Mouse (Mus musculus): ENCODE measurements around the gene Ccdc43. TPM values are rescaled to one million over a fixed set of nuclear protein-coding genes. Genes with fewer than 3 reads are reported as not detected.
A peak's percentile ranks its signal among the peaks of the same experiment; 100 is the strongest.
"Not testable (repeated sequence)": the region's sequence is repeated elsewhere in the genome, so short reads cannot be mapped to it uniquely, and the experiment has no call there.

Gene Ccdc43
- total and polyA plus RNA-seq, 3 experiments: 43.4 to 56.4 (median 53.4) TPM

DNA sequence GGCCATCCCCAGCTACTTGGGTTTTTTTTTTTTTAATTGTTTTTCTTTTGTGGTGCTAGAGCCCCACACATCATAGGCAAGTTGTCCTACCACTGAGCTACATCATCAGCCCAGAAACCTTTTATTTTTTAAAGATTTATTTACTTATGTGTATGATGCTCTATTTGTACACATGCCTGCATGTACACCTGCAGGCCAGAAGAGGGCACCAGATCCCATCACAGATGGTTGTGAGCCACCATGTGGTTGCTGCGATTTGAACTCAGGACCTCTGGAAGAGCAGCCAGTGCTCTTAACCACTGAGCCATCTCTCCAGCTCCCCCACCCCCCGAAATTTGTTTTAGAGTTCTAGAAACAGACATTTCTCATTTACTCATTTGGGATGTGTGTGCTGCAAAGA, 17.0 kb upstream of the Ccdc43 start:
- dilution Hi-C loops (cut with MboI; ENCODE audit: extremely low pct_ligation_motif_present, extremely low pct_unique_long_range_greater_than_20kb, low sequenced_read_pairs); H3K9ac ChIP-seq (ENCODE audit: insufficient read depth, low read depth); H3K4me3 ChIP-seq (replicated peaks in 1 of 3; ENCODE audit: low read depth in 2 of 3, low read length in 2 of 3, poor library complexity in 1 of 3); DNase-seq (ENCODE audit: extremely low read depth); H3K4me2 ChIP-seq (ENCODE audit: insufficient read depth, low read depth, poor library complexity, severe bottlenecking); H3K27ac ChIP-seq (ENCODE audit: insufficient read depth, low read depth); in situ Hi-C loops (cut with MboI; ENCODE audit: low pct_ligation_motif_present, low pct_unique_long_range_greater_than_20kb, low sequenced_read_pairs); H3K4me1 ChIP-seq (ENCODE audit: control insufficient read depth in 1 of 2, insufficient read depth in 2 of 2); H3K79me2 ChIP-seq (replicated peaks; ENCODE audit: control insufficient read depth, extremely low read depth, insufficient read depth, poor library complexity, severe bottlenecking); H3K36me3 ChIP-seq (replicated peaks in 1 of 2; ENCODE audit: control insufficient read depth in 1 of 2, insufficient read depth in 1 of 2, low read length in 1 of 2): not testable (repeated sequence)
- Histone ChIP-seq H3K27me3 (replicated peaks) (peaks cover 49% of the 10 kb centered on the region), H3K9me3 (replicated peaks; ENCODE audit: low read length) (peaks cover 37% of the 10 kb centered on the region)
- peak in 1 of 2 experiments; percentile 38; a peak in 2 of 4 replicates for TF ChIP-seq CTCF (conservative IDR thresholded peaks at IDR 0.05 in 1 of 2, IDR thresholded peaks at IDR 0.05 in 1 of 2; ENCODE audit: low read depth in 2 of 2, low read length in 2 of 2)

- no peak for TF ChIP-seq NRF1 (IDR thresholded peaks at IDR 0.05; ENCODE audit: low read depth, low read length)
- no peak for TF ChIP-seq POLR2A (IDR thresholded peaks at IDR 0.05; ENCODE audit: low read depth, low read length)
- TF ChIP-seq RCOR1 (conservative IDR thresholded peaks at IDR 0.05; ENCODE audit: low read depth, low read length): no peak
- no peak for TF ChIP-seq TBP (conservative IDR thresholded peaks at IDR 0.05; ENCODE audit: low read depth, low read length)
- TF ChIP-seq NELFE (IDR thresholded peaks at IDR 0.05; ENCODE audit: low read depth, low read length): no peak
- TF ChIP-seq CHD2 (IDR thresholded peaks at IDR 0.05; ENCODE audit: low read length): no peak
- no peak for TF ChIP-seq CHD1 (IDR thresholded peaks at IDR 0.05; ENCODE audit: low read depth, low read length)
- TF ChIP-seq MEF2A (IDR thresholded peaks at IDR 0.05; ENCODE audit: borderline replicate concordance, low read depth, low read length): no peak
- no peak for TF ChIP-seq TCF12 (IDR thresholded peaks at IDR 0.05; ENCODE audit: low read depth, low read length)
- no peak for TF ChIP-seq JUND (conservative IDR thresholded peaks at IDR 0.05; ENCODE audit: low read depth, low read length)
- no peak for TF ChIP-seq KAT2A (IDR thresholded peaks at IDR 0.05; ENCODE audit: insufficient replicate concordance, low read length)
- no peak for TF ChIP-seq GABPA (IDR thresholded peaks at IDR 0.05; ENCODE audit: insufficient replicate concordance, low read depth, low read length)
- H3K4me2 ChIP-seq (ENCODE audit: insufficient read depth, low read depth, poor library complexity, severe bottlenecking): no peak overlapping the region
- no peak overlapping the region for H3K4me3 ChIP-seq (replicated peaks in 1 of 3; ENCODE audit: low read depth in 2 of 3, low read length in 2 of 3, poor library complexity in 1 of 3)
- dilution Hi-C loops (cut with MboI; ENCODE audit: extremely low pct_ligation_motif_present, extremely low pct_unique_long_range_greater_than_20kb, low sequenced_read_pairs): no loop called here
- H3K79me2 ChIP-seq (replicated peaks; ENCODE audit: control insufficient read depth, extremely low read depth, insufficient read depth, poor library complexity, severe bottlenecking): no peaks in the 10 kb centered on the region
- H3K4me1 ChIP-seq (ENCODE audit: control insufficient read depth in 1 of 2, insufficient read depth in 2 of 2): no peaks in the 10 kb centered on the region
- H3K27ac ChIP-seq (ENCODE audit: insufficient read depth, low read depth): no peak overlapping the region
- no peak overlapping the region for H3K9ac ChIP-seq (ENCODE audit: insufficient read depth, low read depth)
- DNase-seq (ENCODE audit: extremely low read depth): no peak
- peaks cover 47% of the 10 kb centered on the region for H3K27me3 ChIP-seq (replicated peaks)
- no peaks in the 10 kb centered on the region for H3K36me3 ChIP-seq (replicated peaks in 1 of 2; ENCODE audit: control insufficient read depth in 1 of 2, insufficient read depth in 1 of 2, low read length in 1 of 2)
- in situ Hi-C loops (cut with MboI; ENCODE audit: low pct_ligation_motif_present, low pct_unique_long_range_greater_than_20kb, low sequenced_read_pairs): no loop called here
- peaks cover 25% of the 10 kb centered on the region for H3K9me3 ChIP-seq (replicated peaks; ENCODE audit: low read length)
Observed at GRCm38 (mm10) chr11:102712411-102712810, 14.8 kb upstream of the Ccdc43 start.

DNA sequence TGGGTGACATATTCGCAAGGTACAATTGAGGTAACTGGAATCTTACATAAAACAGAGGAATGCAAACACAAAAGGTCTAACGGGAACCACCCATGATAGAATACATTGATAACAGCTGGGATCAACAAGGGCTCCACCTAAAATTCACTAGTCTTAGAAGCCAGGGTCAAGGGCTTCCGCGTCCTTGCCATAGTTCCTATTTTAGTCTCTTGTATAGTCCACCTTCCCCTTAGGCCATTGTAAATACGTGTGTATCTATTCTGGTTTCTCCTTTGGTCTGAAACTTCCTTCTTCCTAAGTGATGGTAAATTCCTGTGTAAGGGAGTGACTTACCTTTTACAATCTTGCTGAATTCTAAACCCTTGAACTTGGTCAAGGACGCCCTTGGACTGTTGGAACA, 4.6 kb upstream of the Ccdc43 start:
- H3K27ac ChIP-seq (ENCODE audit: insufficient read depth, low read depth); H3K9ac ChIP-seq (ENCODE audit: insufficient read depth, low read depth); H3K79me2 ChIP-seq (replicated peaks; ENCODE audit: control insufficient read depth, extremely low read depth, insufficient read depth, poor library complexity, severe bottlenecking); H3K4me2 ChIP-seq (ENCODE audit: insufficient read depth, low read depth, poor library complexity, severe bottlenecking); in situ Hi-C loops (cut with MboI; ENCODE audit: low pct_ligation_motif_present, low pct_unique_long_range_greater_than_20kb, low sequenced_read_pairs); H3K27me3 ChIP-seq (replicated peaks); H3K36me3 ChIP-seq (replicated peaks in 1 of 2; ENCODE audit: control insufficient read depth in 1 of 2, insufficient read depth in 1 of 2, low read length in 1 of 2); dilution Hi-C loops (cut with MboI; ENCODE audit: extremely low pct_ligation_motif_present, extremely low pct_unique_long_range_greater_than_20kb, low sequenced_read_pairs); DNase-seq (ENCODE audit: extremely low read depth); H3K4me3 ChIP-seq (replicated peaks in 1 of 3; ENCODE audit: low read depth in 2 of 3, low read length in 2 of 3, poor library complexity in 1 of 3); H3K4me1 ChIP-seq (ENCODE audit: control insufficient read depth in 1 of 2, insufficient read depth in 2 of 2): not testable (repeated sequence)
- H3K9me3 ChIP-seq (replicated peaks; ENCODE audit: low read length): peaks cover 11% of the 10 kb centered on the region
